ENCODE assay signal across 9 mouse cellular contexts in genomic region chr5:64410621-64411020, GRCm38 (mm10).
DNase-seq lines count a peak whose midpoint lies in the region; ATAC-seq and TF ChIP-seq lines count a peak whose summit lies in the region.
"Had no signal": no experiment of that assay in that cellular context is flagged by ENCODE, and none has a peak within 500 bp of the region (broad histone marks: within the 10 kb centered on the region; RNA-seq: fewer than 3 reads in every experiment).

No protein-coding gene starts in this region.

- DNase-seq in hindbrain, postnatal 0 days (ENCODE audit: low spot score): no peak
- peak; percentile 22 for DNase-seq in heart, postnatal 25 days (ENCODE audit: low spot score)
- DNase-seq in lung, postnatal 10 days: peak; percentile 66
- no peak for DNase-seq in cerebellum, adult 9-10 months
- DNase-seq in T-cell, adult 2 months (ENCODE audit: low spot score): no peak

- H3K36me3 ChIP-seq in hindbrain, embryonic 16.5 days (ENCODE audit: control insufficient read depth, insufficient read depth, low read length): no peaks in the 10 kb centered on the region
- no peaks in the 10 kb centered on the region for H3K36me3 ChIP-seq in hindbrain, postnatal 0 days (ENCODE audit: insufficient read depth, low read length)
- no peaks in the 10 kb centered on the region for H3K36me3 ChIP-seq in forebrain, embryonic 13.5 days (ENCODE audit: poor library complexity, severe bottlenecking)
- H3K36me3 ChIP-seq: liver, embryonic 15.5 days had no signal

- no peaks in the 10 kb centered on the region for H3K9me3 ChIP-seq in hindbrain, embryonic 16.5 days (ENCODE audit: control insufficient read depth, low read length)
- no peaks in the 10 kb centered on the region for H3K9me3 ChIP-seq in hindbrain, postnatal 0 days (ENCODE audit: low read length)
- no peaks in the 10 kb centered on the region for H3K9me3 ChIP-seq in forebrain, embryonic 13.5 days (replicated peaks)
- H3K9me3 ChIP-seq: liver, embryonic 15.5 days had no signal

- H3K4me3 ChIP-seq in hindbrain, embryonic 16.5 days (ENCODE audit: low read length): no peak overlapping the region
- H3K4me3 ChIP-seq in hindbrain, postnatal 0 days (ENCODE audit: low read length): no peak overlapping the region
- no peak overlapping the region for H3K4me3 ChIP-seq in bone marrow macrophage, adult 2 months (ENCODE audit: insufficient read depth, low read length)
- H3K4me3 ChIP-seq in forebrain, embryonic 13.5 days: no peak overlapping the region
- H3K4me3 ChIP-seq: liver, embryonic 15.5 days had no signal

- H3K4me1 ChIP-seq in hindbrain, embryonic 16.5 days (ENCODE audit: control insufficient read depth, insufficient read depth, low read depth, low read length): no peaks in the 10 kb centered on the region
- H3K4me1 ChIP-seq in hindbrain, postnatal 0 days (ENCODE audit: insufficient read depth, low read length): no peaks in the 10 kb centered on the region
- peaks cover 44% of the 10 kb centered on the region for H3K4me1 ChIP-seq in bone marrow macrophage, adult 2 months (ENCODE audit: control insufficient read depth, insufficient read depth, low read length)
- H3K4me1 ChIP-seq in forebrain, embryonic 13.5 days: no peaks in the 10 kb centered on the region

- TF ChIP-seq POLR2A in bone marrow macrophage, adult 2 months (IDR thresholded peaks at IDR 0.05; ENCODE audit: borderline replicate concordance, low read depth, low read length): no peak

- no peaks in the 10 kb centered on the region for H3K27me3 ChIP-seq in hindbrain, embryonic 16.5 days (replicated peaks; ENCODE audit: control insufficient read depth, insufficient read depth, low read length)
- H3K27me3 ChIP-seq in hindbrain, postnatal 0 days (ENCODE audit: insufficient read depth, low read length): no peaks in the 10 kb centered on the region
- no peaks in the 10 kb centered on the region for H3K27me3 ChIP-seq in forebrain, embryonic 13.5 days
- H3K27me3 ChIP-seq: liver, embryonic 15.5 days had no signal

- WGBS in hindbrain, embryonic 16.5 days: 71% methylated on average over 7 of the region's 7 CpGs
- 65% methylated on average over 7 of the region's 7 CpGs for WGBS in hindbrain, postnatal 0 days
- WGBS in forebrain, embryonic 13.5 days: 85% methylated on average over 7 of the region's 7 CpGs

- no peak overlapping the region for H3K4me2 ChIP-seq in hindbrain, embryonic 16.5 days (ENCODE audit: low read length)
- H3K4me2 ChIP-seq in hindbrain, postnatal 0 days (ENCODE audit: low read depth, low read length): no peak overlapping the region
- no peak overlapping the region for H3K4me2 ChIP-seq in forebrain, embryonic 13.5 days
- H3K4me2 ChIP-seq: liver, embryonic 15.5 days had no signal

- intact Hi-C loops in heart, postnatal 25 days (cut with DNase I): loop anchor here (5.0 kb wide), 1 partner anchor 67 kb away; no protein-coding TSS in a partner anchor

- no peak overlapping the region for H3K27ac ChIP-seq in hindbrain, embryonic 16.5 days (ENCODE audit: low read depth, low read length)
- H3K27ac ChIP-seq in hindbrain, postnatal 0 days: no peak overlapping the region
- H3K27ac ChIP-seq in bone marrow macrophage, adult 2 months (ENCODE audit: insufficient read depth, low read depth, low read length): peak overlapping the region; percentile 88
- no peak overlapping the region for H3K27ac ChIP-seq in forebrain, embryonic 13.5 days
- H3K27ac ChIP-seq: liver, embryonic 15.5 days had no signal

- TF ChIP-seq CTCF in hindbrain, postnatal 0 days (IDR thresholded peaks at IDR 0.05; ENCODE audit: low read depth): no peak
- no peak for TF ChIP-seq CTCF in bone marrow macrophage, adult 2 months (IDR thresholded peaks at IDR 0.05; ENCODE audit: low read depth, low read length)

- no peak overlapping the region for H3K9ac ChIP-seq in hindbrain, embryonic 16.5 days (ENCODE audit: low read depth, low read length)
- H3K9ac ChIP-seq in hindbrain, postnatal 0 days (replicated peaks; ENCODE audit: low read length): no peak overlapping the region
- no peak overlapping the region for H3K9ac ChIP-seq in forebrain, embryonic 13.5 days
- H3K9ac ChIP-seq: liver, embryonic 15.5 days had no signal

- ATAC-seq in hindbrain, embryonic 16.5 days: peak; percentile 42; the same call in 1 of the 2 replicates
- no peak for ATAC-seq in hindbrain, postnatal 0 days
- no peak for ATAC-seq in forebrain, embryonic 13.5 days

Comparison
In these comparisons a context has a peak if more than half of its experiments do, and no peak if none do; other contexts are left out.
1. DNase-seq: peak in heart, postnatal 25 days (single experiment) and lung, postnatal 10 days (single experiment); none in hindbrain, postnatal 0 days (single experiment), cerebellum, adult 9-10 months (single experiment) and T-cell, adult 2 months (single experiment).